24 mouse cellular contexts compared by ENCODE assay signal in genomic region chr11:28859125-28859524, GRCm38 (mm10). TPM values are rescaled to one million over a fixed set of nuclear protein-coding genes. Genes with fewer than 3 reads are reported as not detected.
"Had no signal": no experiment of that assay in that cellular context is flagged by ENCODE, and none has a peak within 500 bp of the region (broad histone marks: within the 10 kb centered on the region; RNA-seq: fewer than 3 reads in every experiment).

No protein-coding gene starts in this region.

- H3K4me2 ChIP-seq: heart, embryonic 11.5 days; heart, embryonic 13.5 days; heart, embryonic 15.5 days; hindbrain, embryonic 13.5 days; hindbrain, embryonic 15.5 days; intestine, embryonic 15.5 days; limb, embryonic 12.5 days had no signal

- H3K9me3 ChIP-seq: heart, embryonic 13.5 days; heart, embryonic 15.5 days; hindbrain, embryonic 13.5 days; hindbrain, embryonic 15.5 days; intestine, embryonic 15.5 days; limb, embryonic 10.5 days had no signal

- ATAC-seq: forebrain, postnatal 0 days; inflammation-experienced regulatory T-cells, adult 6 months; intestine, embryonic 15.5 days; intestine, postnatal 0 days had no signal

- H3K4me1 ChIP-seq: heart, embryonic 15.5 days; hindbrain, embryonic 13.5 days; hindbrain, embryonic 15.5 days; intestine, embryonic 15.5 days; limb, embryonic 12.5 days had no signal

- H3K27me3 ChIP-seq: heart, embryonic 15.5 days; limb, embryonic 12.5 days had no signal

- H3K36me3 ChIP-seq: heart, embryonic 13.5 days; heart, embryonic 15.5 days; hindbrain, embryonic 13.5 days; hindbrain, embryonic 15.5 days; intestine, embryonic 15.5 days; limb, embryonic 10.5 days had no signal

- DNase-seq: forebrain, postnatal 0 days; gastrocnemius, postnatal 14 days; gastrocnemius, postnatal 36 days; heart, adult 2 months; heart, postnatal 14 days; heart, postnatal 36 days; kidney, adult 18-20 months; kidney, adult 8-10 months; kidney, postnatal 10 days; kidney, postnatal 25 days; kidney, postnatal 4 days had no signal

- H3K27ac ChIP-seq: heart, adult 2 months; heart, embryonic 13.5 days; heart, embryonic 15.5 days; hindbrain, embryonic 13.5 days; hindbrain, embryonic 15.5 days; intestine, embryonic 15.5 days; layer of hippocampus, adult 2 months; left cerebral cortex, adult 2 months; limb, embryonic 10.5 days; limb, embryonic 12.5 days had no signal

- H3K9ac ChIP-seq: forebrain, postnatal 0 days; heart, embryonic 13.5 days; heart, embryonic 15.5 days; hindbrain, embryonic 13.5 days; hindbrain, embryonic 15.5 days; intestine, embryonic 15.5 days; limb, embryonic 12.5 days had no signal

- H3K4me3 ChIP-seq: heart, adult 2 months; heart, embryonic 13.5 days; heart, embryonic 15.5 days; hindbrain, embryonic 13.5 days; hindbrain, embryonic 15.5 days; intestine, embryonic 15.5 days; layer of hippocampus, adult 2 months; left cerebral cortex, adult 2 months; limb, embryonic 10.5 days; limb, embryonic 12.5 days had no signal

RNA-seq across cellular contexts. Expression of gene Efemp1, which starts 6.1 kb away (rescaled TPM):
- total RNA-seq: hematopoietic stem cell, adult 5-6 weeks had no signal
- polyA plus RNA-seq: inflammation-experienced regulatory T-cells, adult 6 months had no signal
